Mouse (Mus musculus): Measurements from ENCODE around the gene Ndufaf2.

DNA sequence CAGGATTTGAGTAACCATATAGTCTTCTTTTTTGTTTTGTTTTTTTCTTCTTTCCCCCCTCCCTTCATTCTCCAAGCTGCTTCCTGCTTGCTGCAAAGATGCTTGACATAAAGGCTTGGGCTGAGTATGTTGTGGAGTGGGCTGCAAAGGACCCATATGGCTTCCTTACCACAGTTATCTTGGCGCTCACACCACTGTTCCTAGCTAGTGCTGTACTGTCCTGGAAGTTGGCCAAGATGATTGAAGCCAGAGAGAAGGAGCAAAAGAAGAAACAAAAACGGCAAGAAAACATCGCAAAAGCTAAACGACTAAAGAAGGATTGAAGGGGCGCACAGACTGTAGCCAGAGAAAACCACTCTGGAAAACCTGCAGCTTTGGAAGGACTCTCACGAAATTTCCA lies 111.1 kb downstream of the Ndufaf2 start:
- TF ChIP-seq CTCF (IDR thresholded peaks at IDR 0.05; ENCODE audit: control insufficient read depth, insufficient read depth, insufficient replicate concordance, low read depth, low read length) (no peak), POLR2A (IDR thresholded peaks at IDR 0.05; ENCODE audit: control insufficient read depth, low read depth, low read length) (no peak)

Measured in testis, adult 2 months (tissue).